ENCODE assay signal across 19 mouse cellular contexts in the genomic region with DNA sequence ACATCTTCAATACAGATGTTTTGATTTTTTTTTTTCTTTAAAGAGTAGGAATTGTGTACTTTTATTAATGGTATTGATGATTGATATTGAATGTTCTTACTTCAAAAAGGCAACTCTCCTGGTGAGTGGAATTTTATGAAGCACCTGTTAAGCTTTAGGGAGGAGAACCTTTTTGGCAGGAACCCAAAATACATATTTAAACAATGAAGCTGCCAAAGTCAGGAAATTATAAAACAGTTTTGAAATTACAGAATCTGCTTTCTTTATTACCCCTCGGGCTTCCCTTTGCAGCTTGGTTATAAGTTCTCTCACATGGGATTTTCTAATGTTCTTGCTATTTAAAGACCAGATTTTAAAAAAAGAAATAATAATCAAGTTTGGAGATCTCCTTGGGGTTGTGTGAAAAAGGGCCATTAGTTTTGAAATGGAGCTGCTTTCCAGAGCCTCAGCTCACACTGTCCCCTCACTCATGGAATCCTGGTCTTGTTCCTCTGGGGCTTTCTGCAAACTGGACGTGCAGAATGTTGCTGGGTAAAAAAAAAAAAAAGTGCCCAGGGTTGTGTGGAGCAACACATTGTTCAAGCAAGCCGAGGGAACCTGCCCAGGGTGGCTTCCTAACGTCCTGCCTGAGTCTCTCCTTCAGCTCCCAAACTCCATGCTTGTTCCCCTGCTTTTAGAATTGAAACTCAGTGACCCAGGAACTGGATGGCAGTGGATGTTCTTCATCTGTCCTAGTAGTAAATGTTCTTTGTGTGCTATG.
DNase-seq lines count a peak whose midpoint lies in the region; ATAC-seq and TF ChIP-seq lines count a peak whose summit lies in the region.
"Had no signal": no experiment of that assay in that cellular context is flagged by ENCODE, and none has a peak within 500 bp of the region (broad histone marks: within the 10 kb centered on the region; RNA-seq: fewer than 3 reads in every experiment).

No protein-coding gene starts in this region.

- 40% methylated on average over 4 of the region's 4 CpGs for WGBS in kidney, embryonic 15.5 days
- WGBS in lung, postnatal 0 days: 22% methylated on average over 4 of the region's 4 CpGs
- 27% methylated on average over 4 of the region's 4 CpGs for WGBS in lung, adult 2 months
- WGBS in large intestine, adult 2 months: 18% methylated on average over 4 of the region's 4 CpGs
- 40% methylated on average over 4 of the region's 4 CpGs for WGBS in stomach, postnatal 0 days

- no peak overlapping the region for H3K9ac ChIP-seq in kidney, embryonic 15.5 days
- H3K9ac ChIP-seq in lung, postnatal 0 days (replicated peaks; ENCODE audit: low read depth): no peak overlapping the region
- H3K9ac ChIP-seq in stomach, postnatal 0 days (ENCODE audit: low read length): no peak overlapping the region
- H3K9ac ChIP-seq: forebrain, embryonic 15.5 days; hindbrain, embryonic 15.5 days had no signal

- peaks cover 19% of the 10 kb centered on the region; the same call in 1 of the 2 replicates for H3K36me3 ChIP-seq in kidney, embryonic 15.5 days
- no peaks in the 10 kb centered on the region for H3K36me3 ChIP-seq in lung, postnatal 0 days (ENCODE audit: insufficient read depth, low read length)
- no peaks in the 10 kb centered on the region for H3K36me3 ChIP-seq in stomach, postnatal 0 days (ENCODE audit: control insufficient read depth, insufficient read depth, low read length)

- no peaks in the 10 kb centered on the region for H3K27me3 ChIP-seq in kidney, embryonic 15.5 days
- no peaks in the 10 kb centered on the region for H3K27me3 ChIP-seq in lung, postnatal 0 days (replicated peaks; ENCODE audit: insufficient read depth, low read length)
- H3K27me3 ChIP-seq in stomach, postnatal 0 days (ENCODE audit: control insufficient read depth, insufficient read depth, low read length): no peaks in the 10 kb centered on the region
- H3K27me3 ChIP-seq: forebrain, embryonic 15.5 days; hindbrain, embryonic 15.5 days had no signal

- TF ChIP-seq CTCF in lung, postnatal 0 days (IDR thresholded peaks at IDR 0.05): no peak
- TF ChIP-seq CTCF in lung, adult 2 months (IDR thresholded peaks at IDR 0.05; ENCODE audit: insufficient read depth, low read length): no peak
- TF ChIP-seq CTCF in stomach, postnatal 0 days (IDR thresholded peaks at IDR 0.05; ENCODE audit: low read depth): no peak

- no peak for ATAC-seq in kidney, embryonic 15.5 days (replicated peaks; ENCODE audit: low FRiP score)
- ATAC-seq in lung, postnatal 0 days: no peak
- no peak for ATAC-seq in stomach, postnatal 0 days (ENCODE audit: low FRiP score, low TSS enrichment)
- ATAC-seq: forebrain, embryonic 15.5 days; intestine, embryonic 16.5 days; midbrain, embryonic 16.5 days had no signal

- H3K4me1 ChIP-seq in kidney, embryonic 15.5 days: peaks cover 19% of the 10 kb centered on the region
- no peaks in the 10 kb centered on the region for H3K4me1 ChIP-seq in lung, postnatal 0 days (ENCODE audit: insufficient read depth, low read depth, low read length)
- H3K4me1 ChIP-seq in lung, adult 2 months (ENCODE audit: control insufficient read depth, insufficient read depth, low read length): no peaks in the 10 kb centered on the region; the same call in 1 of the 2 replicates
- no peaks in the 10 kb centered on the region for H3K4me1 ChIP-seq in stomach, postnatal 0 days (replicated peaks; ENCODE audit: control insufficient read depth, insufficient read depth)
- H3K4me1 ChIP-seq: heart, embryonic 10.5 days had no signal

- 0 out of 2 replicates have a peak overlapping the region, but pooled peaks have one; percentile 20 for H3K27ac ChIP-seq in kidney, embryonic 15.5 days
- no peak overlapping the region for H3K27ac ChIP-seq in lung, postnatal 0 days (ENCODE audit: low read length)
- 0 out of 2 replicates have a peak overlapping the region, but pooled peaks have one; percentile 30 for H3K27ac ChIP-seq in stomach, postnatal 0 days (replicated peaks)
- H3K27ac ChIP-seq: forebrain, embryonic 15.5 days; heart, embryonic 10.5 days; hindbrain, embryonic 15.5 days; left cerebral cortex, adult 2 months had no signal

- no peak overlapping the region for H3K4me3 ChIP-seq in kidney, embryonic 15.5 days (replicated peaks)
- H3K4me3 ChIP-seq in lung, postnatal 0 days (ENCODE audit: low read depth, low read length): no peak overlapping the region
- H3K4me3 ChIP-seq in lung, adult 2 months (replicated peaks; ENCODE audit: extremely low read depth, low read depth, low read length): no peak overlapping the region
- no peak overlapping the region for H3K4me3 ChIP-seq in stomach, postnatal 0 days (ENCODE audit: low read depth, low read length)
- H3K4me3 ChIP-seq: forebrain, embryonic 15.5 days; heart, embryonic 10.5 days; hindbrain, embryonic 15.5 days; left cerebral cortex, adult 2 months had no signal

- TF ChIP-seq EP300 in lung, postnatal 0 days (IDR thresholded peaks at IDR 0.05): no peak
- TF ChIP-seq EP300 in stomach, postnatal 0 days (optimal IDR thresholded peaks at IDR 0.05): no peak

- no peaks in the 10 kb centered on the region for H3K9me3 ChIP-seq in kidney, embryonic 15.5 days (replicated peaks)
- no peaks in the 10 kb centered on the region for H3K9me3 ChIP-seq in lung, postnatal 0 days (ENCODE audit: low read length)
- no peaks in the 10 kb centered on the region for H3K9me3 ChIP-seq in stomach, postnatal 0 days (ENCODE audit: control insufficient read depth, low read length)
- H3K9me3 ChIP-seq: forebrain, embryonic 15.5 days; heart, embryonic 10.5 days; hindbrain, embryonic 15.5 days had no signal

- TF ChIP-seq POLR2A in lung, adult 2 months (IDR thresholded peaks at IDR 0.05; ENCODE audit: borderline replicate concordance, extremely low read depth, low read depth, low read length): no peak

- no peak for DNase-seq in kidney, adult 11 months
- peak; percentile 66 for DNase-seq in lung, postnatal 0 days (ENCODE audit: low spot score)
- no peak for DNase-seq in lung, adult 2 months
- DNase-seq in large intestine, adult 2 months (ENCODE audit: low read depth, low spot score): peak; percentile 47
- no peak for DNase-seq in stomach, postnatal 0 days (ENCODE audit: low spot score)
- no peak for DNase-seq in thymus, adult 18-20 months
- DNase-seq: cerebellum, adult 2 months; gastrocnemius, postnatal 36 days; kidney, postnatal 10 days; left cerebral cortex, postnatal 4 days; right cerebral cortex, postnatal 14 days; thymus, postnatal 25 days had no signal

- H3K4me2 ChIP-seq in kidney, embryonic 15.5 days: no peak overlapping the region
- H3K4me2 ChIP-seq in lung, postnatal 0 days (replicated peaks; ENCODE audit: low read depth, low read length): no peak overlapping the region
- no peak overlapping the region for H3K4me2 ChIP-seq in stomach, postnatal 0 days (replicated peaks; ENCODE audit: low read depth)
- H3K4me2 ChIP-seq: forebrain, embryonic 15.5 days; hindbrain, embryonic 15.5 days had no signal

Comparison
In these comparisons a context has a peak if more than half of its experiments do, and no peak if none do; other contexts are left out.
1. DNase-seq: peak in lung, postnatal 0 days (single experiment) and large intestine, adult 2 months (single experiment); none in kidney, adult 11 months (single experiment), lung, adult 2 months (single experiment), stomach, postnatal 0 days (single experiment) and thymus, adult 18-20 months (0 of 2).